Mouse (Mus musculus) T-cell, adult 2 months (primary cell): ENCODE data around the gene 6430531B16Rik.

ENCODE experiments used
- DNase-seq: peaks from one replicate; pipeline ENCODE4 v3.0.0; 2022; ENCODE audit warnings: low spot score

6430531B16Rik gene

GRCm38 (mm10) chr7:139978278-139978892, at the start of gene 6430531B16Rik:
Gene 6430531B16Rik (minus strand): TSS chr7:139978755.
- DNase-seq, result peak; percentile 77

GRCm38 (mm10) chr7:140011336-140011735, 32.8 kb upstream of the 6430531B16Rik start:
- no peak for DNase-seq

- DNase-seq, result no peak
Measured at GRCm38 (mm10) chr7:140007781-140008180, 29.2 kb upstream of the 6430531B16Rik start.

- DNase-seq, result no peak
Measured at GRCm38 (mm10) chr7:140006861-140007611, 28.5 kb upstream of the 6430531B16Rik start.

GRCm38 (mm10) chr7:140004666-140005065, 26.1 kb upstream of the 6430531B16Rik start:
- DNase-seq, result no peak

GRCm38 (mm10) chr7:140001086-140001740, 22.7 kb upstream of the 6430531B16Rik start:
- no peak for DNase-seq

GRCm38 (mm10) chr7:139998691-139999350, 20.3 kb upstream of the 6430531B16Rik start:
- no peak for DNase-seq

GRCm38 (mm10) chr7:139994676-139995075, 16.1 kb upstream of the 6430531B16Rik start:
- peak; percentile 49 for DNase-seq

GRCm38 (mm10) chr7:139994202-139994601, 15.6 kb upstream of the 6430531B16Rik start:
- DNase-seq, result no peak

- no peak for DNase-seq
Measured at GRCm38 (mm10) chr7:139993532-139993931, 15.0 kb upstream of the 6430531B16Rik start.

- no peak for DNase-seq
Measured at GRCm38 (mm10) chr7:139992406-139992805, 13.9 kb upstream of the 6430531B16Rik start, which contains the start of gene Adam8. Gene Adam8 (minus strand): TSS chr7:139992562.

- no peak for DNase-seq
Measured at GRCm38 (mm10) chr7:139990864-139991394, 12.4 kb upstream of the 6430531B16Rik start.

GRCm38 (mm10) chr7:139988272-139988671, 9.7 kb upstream of the 6430531B16Rik start:
- no peak for DNase-seq

- DNase-seq, result no peak
Measured at GRCm38 (mm10) chr7:139984505-139984904, 6.0 kb upstream of the 6430531B16Rik start.

- DNase-seq, result no peak
Measured at GRCm38 (mm10) chr7:139982058-139982457, 3.5 kb upstream of the 6430531B16Rik start.

- DNase-seq, result no peak
Measured at GRCm38 (mm10) chr7:139980778-139981177, 2.2 kb upstream of the 6430531B16Rik start.

GRCm38 (mm10) chr7:139979011-139979719, 610 bp upstream of the 6430531B16Rik start:
- no peak for DNase-seq

- no peak for DNase-seq
Measured at GRCm38 (mm10) chr7:139975471-139975870, 3.1 kb downstream of the 6430531B16Rik start.

- DNase-seq, result peak; percentile 50
Measured at GRCm38 (mm10) chr7:139974307-139974706, 4.2 kb downstream of the 6430531B16Rik start.

GRCm38 (mm10) chr7:139972923-139973331, 5.6 kb downstream of the 6430531B16Rik start:
- DNase-seq, result no peak

GRCm38 (mm10) chr7:139971436-139971835, 7.1 kb downstream of the 6430531B16Rik start:
- peak; percentile 11 for DNase-seq
